Mouse (Mus musculus): ENCODE data around the gene Map3k14.
"Not testable (repeated sequence)": the region's sequence is repeated elsewhere in the genome, so short reads cannot be mapped to it uniquely, and the experiment has no call there.

Gene Map3k14

GRCm38 (mm10) chr11:103246081-103246730 lies 21.1 kb downstream of the Map3k14 start:
- DNase-seq (ENCODE audit: low spot score): peak; percentile 88

GRCm38 (mm10) chr11:103244856-103245255 lies 22.4 kb downstream of the Map3k14 start:
- peak; percentile 31 for DNase-seq (ENCODE audit: low spot score)

DNA sequence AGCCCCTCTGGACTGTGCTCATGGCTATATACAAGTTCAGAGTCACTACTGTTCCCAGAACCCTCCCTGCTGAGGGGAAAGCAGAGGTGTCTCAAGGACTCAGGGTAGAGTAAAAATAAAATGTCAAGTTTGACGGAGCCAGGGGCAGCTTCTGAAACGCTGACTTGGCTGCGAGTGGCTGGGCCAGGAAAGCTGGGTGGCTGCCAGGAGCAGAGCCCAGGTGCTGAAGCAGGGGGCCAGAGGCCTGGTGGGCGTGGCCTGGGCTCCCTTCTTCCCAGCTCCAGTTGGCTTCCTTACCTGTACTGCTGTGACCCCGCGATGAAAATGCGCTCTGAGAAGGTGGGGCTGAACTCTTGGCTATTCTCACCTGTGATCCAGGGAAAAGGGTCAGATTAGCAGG lies 26.5 kb downstream of the Map3k14 start:
- no peak for DNase-seq (ENCODE audit: low spot score)

DNA sequence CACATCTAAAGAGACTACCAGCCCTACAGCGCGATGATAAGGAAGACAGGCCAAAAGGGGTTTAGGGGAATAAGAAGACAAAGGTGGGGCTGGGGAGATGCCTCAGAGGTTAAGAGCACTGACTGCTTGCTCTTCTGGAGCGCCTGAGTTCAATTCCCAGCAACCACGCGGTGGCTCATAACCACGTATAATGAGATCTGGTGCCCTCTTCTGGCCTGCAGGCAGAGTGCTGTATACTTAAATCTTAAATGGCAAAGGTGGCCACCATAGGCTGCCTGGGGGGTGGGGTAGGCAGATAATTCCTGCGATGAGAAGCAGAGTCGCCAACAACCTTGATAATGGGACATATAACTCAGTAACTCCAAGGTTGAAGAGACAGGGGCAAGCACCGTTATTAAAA lies 29.5 kb downstream of the Map3k14 start:
- no peak for DNase-seq (ENCODE audit: low spot score)

- DNase-seq (ENCODE audit: low spot score): no peak
These were observed 30.4 kb downstream of the Map3k14 start for GRCm38 (mm10) chr11:103236903-103237302.

- no peak for DNase-seq (ENCODE audit: low spot score)
These were observed 30.8 kb downstream of the Map3k14 start for GRCm38 (mm10) chr11:103236431-103236830.

GRCm38 (mm10) chr11:103235702-103236101 lies 31.6 kb downstream of the Map3k14 start:
- peak; percentile 77 for DNase-seq (ENCODE audit: low spot score)

- no peak for DNase-seq (ENCODE audit: low spot score)
These were observed 32.8 kb downstream of the Map3k14 start for GRCm38 (mm10) chr11:103234447-103234846.

DNA sequence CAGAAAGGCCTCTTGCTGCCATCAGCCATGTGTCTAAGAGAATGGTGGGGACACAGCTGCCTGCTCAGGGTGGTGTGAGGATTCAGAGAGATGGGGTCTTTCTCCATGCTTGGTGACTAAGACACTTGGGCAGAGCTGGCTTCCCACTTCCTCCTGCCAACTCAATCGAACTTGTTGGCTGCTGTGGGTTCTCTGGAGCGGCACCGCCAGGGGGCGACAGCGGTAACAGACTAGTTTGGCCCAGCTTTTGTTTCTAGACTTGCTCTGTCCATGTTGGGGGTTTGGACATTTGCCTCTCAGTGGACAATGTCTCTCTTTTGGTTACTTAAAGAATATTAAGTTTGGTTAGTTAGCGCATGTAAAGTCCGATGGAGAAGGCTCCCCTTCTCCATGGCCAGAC lies 34.3 kb downstream of the Map3k14 start:
- peak; percentile 59 for DNase-seq (ENCODE audit: low spot score)

- no peak for DNase-seq (ENCODE audit: low spot score)
These were observed 35.9 kb downstream of the Map3k14 start for GRCm38 (mm10) chr11:103231367-103231766.

DNA sequence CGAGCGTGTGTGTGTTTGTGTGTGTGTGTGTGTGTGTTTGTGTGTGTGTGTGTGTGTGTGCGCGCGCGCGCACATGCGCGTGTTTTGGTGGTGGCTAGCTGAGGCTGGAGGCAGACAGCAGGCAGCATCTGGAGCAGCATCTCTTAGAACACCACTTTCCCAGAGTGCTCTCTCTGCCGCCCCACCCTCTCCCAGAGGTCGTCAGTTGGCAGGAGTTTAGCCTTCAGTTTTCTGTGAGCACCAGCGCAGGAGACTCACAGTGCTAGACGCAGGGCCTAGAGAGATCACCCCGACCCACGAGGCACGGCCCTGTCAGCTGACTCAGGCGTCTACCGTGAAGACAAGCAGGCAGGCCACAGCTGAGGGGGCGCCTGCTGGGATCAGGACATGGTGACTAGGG lies 36.6 kb downstream of the Map3k14 start:
- no peak for DNase-seq (ENCODE audit: low spot score)

DNA sequence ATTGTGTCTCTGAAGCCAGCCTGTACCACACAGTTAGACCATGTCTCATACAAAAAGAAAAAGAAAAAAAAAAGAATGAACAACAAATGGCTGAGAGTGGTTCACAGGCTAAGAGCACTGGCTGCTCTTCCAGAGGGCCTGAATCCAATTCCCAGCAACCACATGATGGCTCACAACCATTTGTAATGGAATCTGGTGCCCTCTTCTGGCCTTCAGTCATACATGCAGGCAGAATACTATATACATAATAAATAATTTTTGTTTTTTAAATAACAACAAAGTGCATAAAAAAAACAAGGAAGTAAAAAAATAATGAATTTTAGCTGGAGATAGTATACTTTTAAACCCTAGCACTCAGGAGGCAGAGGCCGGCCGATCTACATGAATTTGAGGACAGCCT lies 37.7 kb downstream of the Map3k14 start:
- DNase-seq (ENCODE audit: low spot score): no peak

DNA sequence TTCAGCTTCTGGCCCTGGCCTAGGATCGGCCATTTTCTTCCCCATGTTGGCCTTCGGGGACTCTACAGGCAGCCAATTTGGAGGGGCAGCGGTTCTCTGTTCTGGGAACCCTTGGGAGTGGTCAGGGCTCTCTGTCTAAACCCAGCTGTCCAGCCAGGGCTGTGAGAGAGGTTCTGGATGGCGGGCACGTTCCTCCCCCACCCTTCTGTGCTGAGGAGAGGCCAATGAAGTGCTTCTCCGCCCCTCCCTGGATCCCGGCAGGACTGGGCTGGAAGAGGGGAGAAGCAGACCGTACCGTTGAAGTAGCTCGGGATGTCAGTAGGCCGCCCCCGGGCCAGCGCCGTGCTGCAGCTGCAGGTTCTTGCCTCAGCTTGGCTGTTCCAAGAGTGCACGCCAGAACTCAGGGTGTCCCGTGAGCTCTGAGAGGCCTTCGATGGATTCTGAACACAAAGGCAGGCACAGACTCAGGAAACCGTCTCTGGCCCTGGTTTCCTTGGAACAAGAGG lies 43.3 kb downstream of the Map3k14 start:
- no peak for DNase-seq (ENCODE audit: low spot score)

DNA sequence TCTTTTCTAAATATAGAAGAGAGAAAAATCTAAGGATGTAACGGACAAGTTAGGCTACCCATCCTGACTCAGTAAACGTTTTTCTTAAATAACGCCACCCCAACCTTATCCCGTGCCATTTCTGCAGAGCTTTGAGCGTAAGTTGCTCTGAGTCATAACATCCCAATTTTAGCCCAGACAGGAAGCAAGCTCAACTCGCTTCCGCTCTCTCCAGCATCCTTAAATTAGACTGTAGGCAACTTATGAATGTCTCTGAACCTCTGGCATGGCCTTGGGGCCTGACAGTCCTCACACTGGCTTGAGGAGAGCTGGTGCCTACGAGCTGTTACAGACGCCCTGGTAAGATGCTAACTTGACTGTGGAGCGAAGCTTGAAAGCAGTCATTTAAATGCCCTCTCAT lies 43.8 kb downstream of the Map3k14 start:
- DNase-seq (ENCODE audit: low spot score): no peak

- DNase-seq (ENCODE audit: low spot score): not testable (repeated sequence)
These were observed 44.6 kb downstream of the Map3k14 start for GRCm38 (mm10) chr11:103222718-103223117.

DNA sequence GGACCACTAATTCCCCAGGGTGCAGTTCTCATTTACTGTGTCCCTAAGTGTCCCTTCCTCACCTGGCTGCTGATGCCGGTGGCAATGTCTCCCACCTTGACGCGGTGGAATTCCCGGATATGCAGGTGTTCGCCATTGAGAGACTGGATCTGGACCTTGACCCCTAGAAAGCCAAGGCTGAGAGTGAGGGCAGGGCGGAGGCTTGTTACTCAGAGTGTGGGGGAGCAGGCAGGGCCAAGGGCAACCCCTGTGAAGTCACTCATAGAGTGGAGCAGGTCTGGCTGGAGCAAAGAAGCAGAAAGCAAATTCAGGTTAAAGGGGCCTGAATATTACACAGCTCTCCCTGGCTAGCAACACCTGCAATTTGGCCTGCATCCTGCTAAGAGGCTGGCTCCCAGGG lies 45.8 kb downstream of the Map3k14 start:
- no peak for DNase-seq (ENCODE audit: low spot score)

GRCm38 (mm10) chr11:103219995-103220394 lies 47.3 kb downstream of the Map3k14 start:
- peak; percentile 20 for DNase-seq (ENCODE audit: low spot score)

DNA sequence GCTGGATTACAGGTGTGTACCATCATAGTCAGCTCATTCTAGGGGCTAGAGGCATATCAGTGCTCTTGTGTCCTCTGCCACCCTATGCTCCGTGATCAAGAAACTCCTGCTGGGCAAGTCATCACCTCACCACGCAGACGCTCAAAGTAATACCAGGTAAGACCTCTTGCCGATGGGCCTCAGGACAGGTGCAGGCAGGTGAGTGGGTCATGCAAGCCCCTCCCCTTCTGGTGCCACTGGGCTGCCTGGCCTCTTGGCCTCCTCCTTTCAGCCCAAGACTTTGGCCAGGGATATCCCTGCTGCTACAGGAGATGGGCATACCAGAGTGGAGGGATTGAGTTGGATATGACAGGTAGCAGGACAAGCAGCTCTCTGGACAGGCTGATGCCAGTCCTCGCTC lies 48.0 kb downstream of the Map3k14 start:
- DNase-seq (ENCODE audit: low spot score): no peak

GRCm38 (mm10) chr11:103218517-103218901 lies 48.8 kb downstream of the Map3k14 start:
- no peak for DNase-seq (ENCODE audit: low spot score)

DNA sequence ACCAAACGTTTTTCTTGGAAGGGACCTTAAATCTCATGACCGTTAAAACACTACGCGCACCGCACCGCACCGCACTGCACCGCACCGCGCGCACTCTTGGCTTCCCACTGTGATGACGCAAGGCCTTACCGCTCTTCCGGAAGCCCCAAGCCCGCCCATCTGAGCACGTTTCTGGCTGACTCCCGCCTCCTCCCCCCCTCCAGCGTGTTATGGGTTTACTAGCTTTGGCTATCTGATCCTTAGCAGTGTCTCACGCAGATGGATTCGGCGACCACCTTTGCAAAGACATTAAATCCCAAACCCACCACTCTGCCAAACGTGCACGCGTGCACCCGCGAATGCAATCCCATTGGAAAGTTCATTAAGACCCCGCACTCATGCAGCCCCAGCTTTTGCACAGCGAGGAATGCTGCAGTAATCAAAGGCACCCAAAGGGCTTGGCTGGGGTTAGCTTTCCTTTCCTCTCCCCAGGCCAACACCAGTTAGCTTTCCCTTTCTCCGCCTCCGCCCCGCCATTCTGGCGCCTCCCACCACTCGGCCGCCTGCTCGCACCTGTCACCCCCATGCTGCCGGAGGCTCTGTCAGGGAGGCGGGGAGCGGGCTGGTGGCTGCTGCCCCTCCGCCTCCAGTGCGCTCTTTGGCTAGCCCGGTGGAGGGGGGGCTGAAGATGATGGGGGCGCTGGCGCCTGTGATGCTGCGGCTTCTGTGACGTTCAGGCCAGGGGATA lies 49.3 kb downstream of the Map3k14 start, which contains the start of gene Spata32:
TSS of gene Spata32 (minus strand) at position 643 of the 727 bp plus-strand sequence.
- DNase-seq (ENCODE audit: low spot score): peak; percentile 41

DNA sequence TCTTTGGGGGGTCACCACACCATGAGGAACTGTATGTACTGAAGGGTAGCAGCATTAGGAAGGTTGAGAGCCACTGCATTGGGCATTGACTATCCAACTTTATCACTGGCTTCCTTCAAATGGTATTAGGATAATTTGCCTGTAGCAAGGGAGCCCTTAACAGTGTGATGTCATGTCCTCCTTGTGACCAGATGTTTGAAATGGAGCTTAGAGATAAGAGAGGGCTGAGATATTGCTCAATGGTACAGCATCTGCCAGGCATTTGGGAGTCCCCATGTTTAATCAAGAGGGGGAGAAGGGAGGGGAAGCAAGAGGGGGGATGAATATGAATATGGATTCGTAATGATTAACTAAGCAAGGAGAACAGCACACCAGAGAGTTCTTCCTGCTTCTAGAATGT lies 51.9 kb downstream of the Map3k14 start:
- DNase-seq (ENCODE audit: low spot score): peak; percentile 13

DNA sequence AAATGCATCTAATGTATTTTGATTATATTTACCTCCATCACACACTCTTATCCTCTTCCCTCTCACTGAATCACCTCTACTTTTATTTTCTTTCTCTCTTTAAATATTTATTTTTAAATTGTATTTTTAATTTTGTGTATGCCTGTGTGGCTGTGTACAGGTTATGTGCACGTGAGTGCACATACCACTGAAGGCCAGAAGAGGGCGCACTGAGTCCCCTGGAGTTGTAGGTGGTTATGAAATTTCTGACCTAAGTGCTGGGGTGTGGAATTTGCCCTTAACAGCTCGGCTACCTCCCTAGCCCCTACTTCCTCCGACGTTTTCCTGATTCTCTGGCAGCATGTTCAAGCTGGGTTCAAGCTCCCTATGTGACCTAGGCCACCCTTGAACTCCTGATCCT lies 53.6 kb downstream of the Map3k14 start:
- DNase-seq (ENCODE audit: low spot score): no peak

GRCm38 (mm10) chr11:103210291-103210690 lies 57.0 kb downstream of the Map3k14 start:
- DNase-seq (ENCODE audit: low spot score): no peak
